Mouse (Mus musculus): ENCODE results near the gene Setd5. TPM values are rescaled to one million over a fixed set of nuclear protein-coding genes. Genes with fewer than 3 reads are reported as not detected.

Gene Setd5
- polyA plus RNA-seq, 1 experiment from 2014 or later: 69.1 TPM

GRCm38 (mm10) chr6:113063363-113063762 is 13.8 kb upstream of the Setd5 start:
- H3K4me3 ChIP-seq: no peak overlapping the region
- H3K4me1 ChIP-seq: no peaks in the 10 kb centered on the region
- ATAC-seq (ENCODE audit: low FRiP score, low read depth): no peak
- no peaks in the 10 kb centered on the region for H3K27me3 ChIP-seq
- no peak overlapping the region for H3K4me2 ChIP-seq (replicated peaks)
- no peak overlapping the region for H3K27ac ChIP-seq (replicated peaks)
- no peak overlapping the region for H3K9ac ChIP-seq (replicated peaks)
- H3K9me3 ChIP-seq: no peaks in the 10 kb centered on the region
- peaks cover 91% of the 10 kb centered on the region for H3K36me3 ChIP-seq
- 91% methylated on average over 10 of the region's 10 CpGs for WGBS

DNA sequence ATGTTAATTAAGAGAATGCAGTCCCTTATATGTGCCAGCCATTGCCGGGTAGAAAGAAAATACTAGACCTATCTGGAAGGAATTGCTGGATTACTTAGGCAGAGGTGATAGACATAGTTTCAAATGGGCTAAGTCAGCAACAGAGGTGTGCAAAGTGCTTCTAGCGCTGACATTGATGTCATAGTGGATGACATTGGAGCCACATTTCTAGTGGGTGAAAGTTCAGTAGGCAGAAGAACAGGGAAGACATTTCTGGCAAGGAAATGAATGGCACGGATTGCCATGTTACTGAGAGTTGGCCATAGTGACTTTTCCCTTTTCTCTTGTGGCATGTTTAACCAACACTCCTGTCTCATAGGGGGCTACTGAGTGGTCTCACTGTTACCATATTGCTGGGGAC is 12.0 kb upstream of the Setd5 start:
- H3K36me3 ChIP-seq: peaks cover 82% of the 10 kb centered on the region
- no peak overlapping the region for H3K9ac ChIP-seq (replicated peaks)
- no peak overlapping the region for H3K4me2 ChIP-seq (replicated peaks)
- H3K9me3 ChIP-seq: no peaks in the 10 kb centered on the region
- no peaks in the 10 kb centered on the region for H3K27me3 ChIP-seq
- H3K27ac ChIP-seq (replicated peaks): no peak overlapping the region
- 94% methylated on average over 3 of the region's 3 CpGs for WGBS
- no peaks in the 10 kb centered on the region for H3K4me1 ChIP-seq
- ATAC-seq (ENCODE audit: low FRiP score, low read depth): no peak
- no peak overlapping the region for H3K4me3 ChIP-seq

- no peaks in the 10 kb centered on the region for H3K9me3 ChIP-seq
- no peak overlapping the region for H3K4me2 ChIP-seq (replicated peaks)
- peaks cover 49% of the 10 kb centered on the region for H3K36me3 ChIP-seq
- 92% methylated on average over 1 of the region's 1 CpGs for WGBS
- no peak overlapping the region for H3K27ac ChIP-seq (replicated peaks)
- H3K4me1 ChIP-seq: 0 out of 2 replicates have a peak, but pooled peaks cover 2% of the 10 kb centered on the region
- H3K9ac ChIP-seq (replicated peaks): no peak overlapping the region
- no peak for ATAC-seq (ENCODE audit: low FRiP score, low read depth)
- H3K4me3 ChIP-seq: no peak overlapping the region
- H3K27me3 ChIP-seq: no peaks in the 10 kb centered on the region
Observed at GRCm38 (mm10) chr6:113069154-113069553, 8.0 kb upstream of the Setd5 start.

GRCm38 (mm10) chr6:113075261-113075660 is 1.9 kb upstream of the Setd5 start:
- ATAC-seq (ENCODE audit: low FRiP score, low read depth): no peak
- Histone ChIP-seq H3K4me1 (peaks cover 24% of the 10 kb centered on the region), H3K36me3 (peaks cover 2% of the 10 kb centered on the region; the same call in 1 of the 2 replicates), H3K27me3 (no peaks in the 10 kb centered on the region), H3K4me3 (peak overlapping the region; percentile 94), H3K4me2 (replicated peaks) (peak overlapping the region; percentile 94), H3K9me3 (no peaks in the 10 kb centered on the region), H3K27ac (replicated peaks) (no peak overlapping the region), H3K9ac (replicated peaks) (peak overlapping the region; percentile 98; the same call in 1 of the 2 replicates)
- WGBS: 34% methylated on average over 3 of the region's 3 CpGs

- Histone ChIP-seq H3K4me1 (peaks cover 27% of the 10 kb centered on the region), H3K9ac (replicated peaks) (peak overlapping the region; percentile 98), H3K36me3 (peaks cover 1% of the 10 kb centered on the region; the same call in 1 of the 2 replicates), H3K4me3 (peak overlapping the region; percentile 94), H3K27me3 (no peaks in the 10 kb centered on the region), H3K27ac (replicated peaks) (peak overlapping the region; percentile 100), H3K4me2 (replicated peaks) (peak overlapping the region; percentile 94), H3K9me3 (no peaks in the 10 kb centered on the region)
- peak; percentile 83 for ATAC-seq (ENCODE audit: low FRiP score, low read depth)
- under 1% methylated on average over 54 of the region's 55 CpGs for WGBS
Observed at GRCm38 (mm10) chr6:113076012-113076685, 1.0 kb upstream of the Setd5 start.

GRCm38 (mm10) chr6:113077569-113078030 is 435 bp downstream of the Setd5 start:
- Histone ChIP-seq H3K9ac (replicated peaks) (peak overlapping the region; percentile 98), H3K27me3 (no peaks in the 10 kb centered on the region), H3K4me2 (replicated peaks) (peak overlapping the region; percentile 94), H3K36me3 (no peaks in the 10 kb centered on the region), H3K4me3 (peak overlapping the region; percentile 94), H3K27ac (replicated peaks) (peak overlapping the region; percentile 100), H3K9me3 (no peaks in the 10 kb centered on the region), H3K4me1 (peaks cover 40% of the 10 kb centered on the region)
- 0% methylated on average over 28 of the region's 28 CpGs for WGBS
- ATAC-seq (ENCODE audit: low FRiP score, low read depth): no peak

GRCm38 (mm10) chr6:113078031-113078721 is 1.0 kb downstream of the Setd5 start:
- peaks cover 44% of the 10 kb centered on the region for H3K4me1 ChIP-seq
- under 1% methylated on average over 18 of the region's 18 CpGs for WGBS
- no peaks in the 10 kb centered on the region for H3K9me3 ChIP-seq

GRCm38 (mm10) chr6:113079492-113079891 is 2.3 kb downstream of the Setd5 start:
- H3K36me3 ChIP-seq: no peaks in the 10 kb centered on the region
- no peak for ATAC-seq (ENCODE audit: low FRiP score, low read depth)
- H3K4me2 ChIP-seq (replicated peaks): peak overlapping the region; percentile 94
- peak overlapping the region; percentile 78 for H3K27ac ChIP-seq (replicated peaks)
- WGBS: 4% methylated on average over 3 of the region's 3 CpGs
- H3K9ac ChIP-seq (replicated peaks): peak overlapping the region; percentile 60
- no peaks in the 10 kb centered on the region for H3K27me3 ChIP-seq
- peaks cover 48% of the 10 kb centered on the region for H3K4me1 ChIP-seq
- no peaks in the 10 kb centered on the region for H3K9me3 ChIP-seq
- peak overlapping the region; percentile 94 for H3K4me3 ChIP-seq

More at GRCm38 (mm10) chr6:113078031-113078721, 1.0 kb downstream of the Setd5 start:
- Histone ChIP-seq H3K27ac (replicated peaks) (peak overlapping the region; percentile 100), H3K4me2 (replicated peaks) (peak overlapping the region; percentile 94), H3K4me3 (peak overlapping the region; percentile 94), H3K9ac (replicated peaks) (peak overlapping the region; percentile 98), H3K27me3 (no peaks in the 10 kb centered on the region), H3K36me3 (no peaks in the 10 kb centered on the region)
- ATAC-seq (ENCODE audit: low FRiP score, low read depth): no peak

DNA sequence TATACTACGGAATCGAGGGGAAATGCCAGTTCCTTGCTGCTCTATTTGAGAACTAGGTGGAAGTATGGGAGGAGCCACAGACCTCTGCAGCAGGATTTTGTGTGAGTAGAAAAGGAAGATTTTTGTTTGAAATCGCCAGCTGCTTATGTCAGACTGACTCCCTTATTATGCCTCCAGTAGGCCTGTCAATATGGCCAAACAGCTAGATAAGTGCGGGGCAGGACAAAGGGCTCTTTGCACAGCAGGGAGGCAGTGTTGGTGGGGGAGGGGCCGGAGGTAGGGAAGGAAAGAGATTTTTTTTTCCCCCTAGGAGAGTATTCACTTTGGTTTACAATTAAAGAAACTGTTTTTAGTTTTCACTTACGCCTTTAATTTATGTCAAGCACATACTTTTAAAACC is 5.1 kb downstream of the Setd5 start:
- Histone ChIP-seq H3K9me3 (no peaks in the 10 kb centered on the region), H3K9ac (replicated peaks) (peak overlapping the region; percentile 51), H3K36me3 (no peaks in the 10 kb centered on the region), H3K27me3 (no peaks in the 10 kb centered on the region), H3K27ac (replicated peaks) (peak overlapping the region; percentile 90), H3K4me1 (peaks cover 38% of the 10 kb centered on the region), H3K4me3 (peak overlapping the region; percentile 25), H3K4me2 (replicated peaks) (peak overlapping the region; percentile 51)
- ATAC-seq (ENCODE audit: low FRiP score, low read depth): peak; percentile 42; the same call in 1 of the 2 replicates
- 8% methylated on average over 6 of the region's 6 CpGs for WGBS

GRCm38 (mm10) chr6:113084590-113084989 is 7.4 kb downstream of the Setd5 start:
- WGBS: 78% methylated on average over 4 of the region's 4 CpGs
- H3K9me3 ChIP-seq: no peaks in the 10 kb centered on the region
- H3K4me1 ChIP-seq: peaks cover 34% of the 10 kb centered on the region
- H3K4me2 ChIP-seq (replicated peaks): no peak overlapping the region
- no peak overlapping the region for H3K4me3 ChIP-seq
- no peaks in the 10 kb centered on the region for H3K36me3 ChIP-seq
- no peaks in the 10 kb centered on the region for H3K27me3 ChIP-seq
- no peak overlapping the region for H3K9ac ChIP-seq (replicated peaks)
- ATAC-seq (ENCODE audit: low FRiP score, low read depth): no peak
- H3K27ac ChIP-seq (replicated peaks): no peak overlapping the region

GRCm38 (mm10) chr6:113093206-113093605 is 16.0 kb downstream of the Setd5 start:
- H3K4me2 ChIP-seq (replicated peaks): no peak overlapping the region
- no peak overlapping the region for H3K27ac ChIP-seq (replicated peaks)
- ATAC-seq (ENCODE audit: low FRiP score, low read depth): no peak
- no peaks in the 10 kb centered on the region for H3K4me1 ChIP-seq
- WGBS: 89% methylated on average over 3 of the region's 3 CpGs
- no peak overlapping the region for H3K4me3 ChIP-seq
- no peak overlapping the region for H3K9ac ChIP-seq (replicated peaks)
- no peaks in the 10 kb centered on the region for H3K9me3 ChIP-seq
- no peaks in the 10 kb centered on the region for H3K36me3 ChIP-seq
- no peaks in the 10 kb centered on the region for H3K27me3 ChIP-seq

- Histone ChIP-seq H3K9me3 (no peaks in the 10 kb centered on the region), H3K9ac (replicated peaks) (no peak overlapping the region), H3K36me3 (no peaks in the 10 kb centered on the region), H3K4me3 (no peak overlapping the region), H3K27ac (replicated peaks) (no peak overlapping the region), H3K4me2 (replicated peaks) (no peak overlapping the region), H3K27me3 (no peaks in the 10 kb centered on the region), H3K4me1 (peaks cover 6% of the 10 kb centered on the region; the same call in 1 of the 2 replicates)
- no peak for ATAC-seq (ENCODE audit: low FRiP score, low read depth)
- 100% methylated on average over 1 of the region's 1 CpGs for WGBS
Observed at GRCm38 (mm10) chr6:113095547-113095946, 18.4 kb downstream of the Setd5 start.

Data from midbrain, embryonic 12.5 days (tissue).